Mouse (Mus musculus) urinary bladder, postnatal 10 days (tissue): ENCODE data around the gene Mcm10.
"Not testable (repeated sequence)": the region's sequence is repeated elsewhere in the genome, so short reads cannot be mapped to it uniquely, and the experiment has no call there.

Source experiments
- DNase-seq: peaks from one replicate; pipeline ENCODE4 v3.0.0; 2022; ENCODE audit warnings: low spot score

Mcm10 gene

DNA sequence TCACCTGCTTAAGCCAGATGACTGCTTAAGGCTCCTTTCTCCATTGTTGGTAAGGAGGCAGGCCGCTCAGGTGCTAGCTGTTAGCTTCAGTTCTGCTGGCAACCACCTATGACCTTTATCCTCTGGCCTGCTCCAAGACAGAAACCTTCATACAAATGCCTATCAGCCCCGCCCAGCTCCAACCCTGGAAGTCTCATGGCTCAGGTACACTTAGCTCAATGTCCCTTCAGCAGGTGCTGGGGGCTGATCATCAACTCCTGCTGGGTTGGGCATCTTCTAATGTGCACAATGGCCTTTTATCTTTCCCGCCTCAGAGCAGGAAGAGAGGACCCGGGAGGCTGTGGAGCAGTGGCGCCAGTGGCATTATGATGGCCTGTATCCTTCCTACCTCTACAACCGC lies 27.6 kb downstream of the Mcm10 start:
- DNase-seq, result no peak

GRCm38 (mm10) chr2:4983987-4984386 lies 28.6 kb downstream of the Mcm10 start:
- no peak for DNase-seq

GRCm38 (mm10) chr2:4978091-4978490 lies 34.5 kb downstream of the Mcm10 start:
- no peak for DNase-seq

DNA sequence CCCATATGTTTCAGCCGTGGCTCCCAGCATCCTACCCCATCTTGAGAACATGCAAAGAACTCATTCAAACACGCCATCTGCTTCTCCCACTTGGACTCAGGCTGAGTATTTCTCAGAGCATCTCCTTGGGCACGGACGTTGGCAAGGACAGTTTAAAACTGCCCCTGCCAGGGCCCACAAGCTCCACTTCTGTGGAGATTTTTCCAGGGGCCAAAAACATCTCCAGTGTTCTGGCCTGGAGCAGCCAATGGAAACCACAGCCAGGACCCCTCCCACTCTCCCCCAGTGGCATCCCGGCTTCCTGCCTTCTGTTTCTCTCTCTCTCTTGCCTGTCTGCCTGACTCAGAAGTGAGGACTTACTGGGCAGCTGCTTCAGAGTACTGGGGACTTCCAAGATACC lies 36.8 kb downstream of the Mcm10 start, which contains the start of gene Ucma:
Gene Ucma, plus strand, starts transcription at position 316 of the 400 bp plus-strand sequence.
- no peak for DNase-seq

DNA sequence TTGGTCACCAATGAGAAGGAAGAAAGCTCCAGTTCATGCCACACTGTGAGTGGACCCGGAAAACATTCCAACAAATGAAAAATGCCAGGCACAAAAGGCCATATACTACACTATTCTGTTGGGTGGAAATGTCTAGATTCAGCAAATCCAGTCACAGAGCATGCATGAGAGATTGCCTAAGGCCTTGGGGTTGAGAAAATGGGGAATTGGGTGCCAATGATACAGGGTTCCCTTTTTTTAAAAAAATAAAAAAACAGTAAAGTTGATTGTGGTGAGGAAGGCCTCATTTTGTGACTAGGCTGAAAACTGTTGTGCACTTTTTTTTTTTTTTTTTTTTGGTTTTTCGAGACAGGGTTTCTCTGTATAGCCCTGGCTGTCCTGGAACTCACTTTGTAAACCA lies 43.5 kb downstream of the Mcm10 start:
- DNase-seq, result no peak

DNA sequence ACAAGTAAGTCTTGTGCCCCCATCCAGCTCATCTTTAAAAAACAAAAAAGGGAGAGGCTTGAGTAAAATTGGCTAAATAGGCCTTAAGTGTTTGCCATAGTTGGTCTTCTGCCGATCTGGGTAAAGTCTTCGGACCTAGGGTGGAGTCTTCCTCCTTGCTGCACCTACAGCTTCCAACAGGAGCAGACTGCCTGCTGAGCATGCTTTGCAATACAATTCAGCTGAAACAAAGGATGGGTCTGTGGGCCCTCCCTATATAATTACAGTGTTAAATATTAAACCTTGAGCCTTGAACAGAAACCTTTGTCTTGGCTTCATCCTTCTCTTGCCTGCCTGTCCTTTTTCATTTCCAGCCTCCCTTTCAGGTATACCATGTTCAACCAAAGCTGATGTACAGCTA lies 44.8 kb downstream of the Mcm10 start:
- no peak for DNase-seq

DNA sequence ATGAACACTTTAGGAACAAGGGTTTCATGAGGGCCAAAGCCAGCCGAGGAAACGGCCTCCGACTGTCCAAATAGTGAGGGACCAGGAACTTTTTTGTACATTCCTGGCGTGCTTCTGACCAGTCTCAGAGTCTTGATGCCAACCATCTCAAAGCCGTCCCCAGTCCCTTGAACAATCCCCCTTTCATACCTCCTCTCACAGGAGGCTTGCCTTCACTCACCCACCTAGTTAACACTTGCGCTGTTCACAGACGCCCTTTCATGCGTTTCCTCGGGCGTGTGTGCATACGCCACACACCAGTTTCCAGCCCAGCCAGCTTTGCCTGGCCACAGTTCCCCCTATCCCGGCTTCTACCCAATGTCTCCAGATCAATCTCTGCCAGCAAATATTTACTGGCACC lies 54.6 kb downstream of the Mcm10 start:
- DNase-seq, result no peak

- DNase-seq, result no peak
These were observed 58.3 kb downstream of the Mcm10 start for GRCm38 (mm10) chr2:4954216-4954760.

- no peak for DNase-seq
These were observed 61.6 kb downstream of the Mcm10 start for GRCm38 (mm10) chr2:4950986-4951385.

DNA sequence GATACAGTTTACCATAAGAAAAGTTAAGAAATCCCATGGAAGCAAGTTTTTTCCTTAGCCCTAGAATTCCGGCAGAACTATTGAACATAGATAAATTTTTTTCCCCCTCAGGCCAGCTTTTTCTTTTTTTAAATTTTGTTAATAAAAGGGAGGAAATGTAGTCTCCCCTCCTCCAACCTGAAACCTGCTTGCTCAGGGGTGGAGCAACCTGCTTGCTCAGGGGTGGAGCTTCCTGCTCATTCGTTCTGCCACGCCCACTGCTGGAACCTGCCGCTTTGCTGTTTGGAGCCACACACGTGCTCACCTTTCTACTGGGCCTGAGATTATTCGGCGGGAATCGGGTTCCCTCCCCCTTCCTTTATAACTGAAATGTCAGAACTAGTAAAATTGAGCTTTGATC lies 62.9 kb downstream of the Mcm10 start:
- DNase-seq, result not testable (repeated sequence)

- DNase-seq, result no peak
These were observed 71.7 kb downstream of the Mcm10 start for GRCm38 (mm10) chr2:4940861-4941260.
